Mouse (Mus musculus) thymus, adult 18-20 months (tissue): ENCODE measurements around the gene Adamtsl1.

Source experiments
- DNase-seq, 2 experiments: peaks; one replicate each; pipeline ENCODE4 v3.0.0; 2022; ENCODE audit warnings: mixed read lengths in 2 of 2

Adamtsl1 gene

GRCm38 (mm10) chr4:85818504-85818903 lies 304.5 kb downstream of the Adamtsl1 start:
- DNase-seq: no peak

- DNase-seq: no peak
Observed at GRCm38 (mm10) chr4:85819169-85819568, 305.2 kb downstream of the Adamtsl1 start.

GRCm38 (mm10) chr4:85819921-85820320 lies 305.9 kb downstream of the Adamtsl1 start:
- no peak for DNase-seq

- DNase-seq: no peak
Observed at GRCm38 (mm10) chr4:85823952-85824704, 310.2 kb downstream of the Adamtsl1 start.

- no peak for DNase-seq
Observed at GRCm38 (mm10) chr4:85824705-85825085, 310.7 kb downstream of the Adamtsl1 start.

- DNase-seq: no peak
Observed at GRCm38 (mm10) chr4:85837058-85837457, 323.1 kb downstream of the Adamtsl1 start.

- no peak for DNase-seq
Observed at GRCm38 (mm10) chr4:85837532-85837965, 323.6 kb downstream of the Adamtsl1 start.

GRCm38 (mm10) chr4:85838031-85838430 lies 324.1 kb downstream of the Adamtsl1 start:
- no peak for DNase-seq

- no peak for DNase-seq
Observed at GRCm38 (mm10) chr4:85842113-85842512, 328.1 kb downstream of the Adamtsl1 start.

- no peak for DNase-seq
Observed at GRCm38 (mm10) chr4:85844381-85844780, 330.4 kb downstream of the Adamtsl1 start.

- no peak for DNase-seq
Observed at GRCm38 (mm10) chr4:85845931-85846330, 332.0 kb downstream of the Adamtsl1 start.

- DNase-seq: no peak
Observed at GRCm38 (mm10) chr4:85853401-85853800, 339.4 kb downstream of the Adamtsl1 start.

GRCm38 (mm10) chr4:85854507-85854906 lies 340.5 kb downstream of the Adamtsl1 start:
- no peak for DNase-seq

GRCm38 (mm10) chr4:85879376-85879775 lies 365.4 kb downstream of the Adamtsl1 start:
- DNase-seq: no peak

GRCm38 (mm10) chr4:85881318-85881717 lies 367.3 kb downstream of the Adamtsl1 start:
- DNase-seq: no peak

GRCm38 (mm10) chr4:85884031-85884430 lies 370.1 kb downstream of the Adamtsl1 start:
- no peak for DNase-seq

GRCm38 (mm10) chr4:85889877-85890598 lies 376.1 kb downstream of the Adamtsl1 start:
- no peak for DNase-seq

GRCm38 (mm10) chr4:85901316-85901715 lies 387.3 kb downstream of the Adamtsl1 start:
- no peak for DNase-seq

- DNase-seq: no peak
Observed at GRCm38 (mm10) chr4:85904217-85904616, 390.2 kb downstream of the Adamtsl1 start.

- no peak for DNase-seq
Observed at GRCm38 (mm10) chr4:85916034-85916433, 402.1 kb downstream of the Adamtsl1 start.

GRCm38 (mm10) chr4:85918366-85918765 lies 404.4 kb downstream of the Adamtsl1 start:
- DNase-seq: no peak

- DNase-seq: no peak
Observed at GRCm38 (mm10) chr4:85920474-85920873, 406.5 kb downstream of the Adamtsl1 start.

GRCm38 (mm10) chr4:85922741-85923140 lies 408.8 kb downstream of the Adamtsl1 start:
- no peak for DNase-seq

- no peak for DNase-seq
Observed at GRCm38 (mm10) chr4:85932129-85932528, 418.2 kb downstream of the Adamtsl1 start.
